Mouse (Mus musculus): ENCODE data around the gene Bik. TPM values are rescaled to one million over a fixed set of nuclear protein-coding genes. Genes with fewer than 3 reads are reported as not detected.
A peak's percentile ranks its signal among the peaks of the same experiment; 100 is the strongest.

Bik gene
- polyA plus RNA-seq, 2 experiments, result 1.3 to 2.0 TPM

DNA sequence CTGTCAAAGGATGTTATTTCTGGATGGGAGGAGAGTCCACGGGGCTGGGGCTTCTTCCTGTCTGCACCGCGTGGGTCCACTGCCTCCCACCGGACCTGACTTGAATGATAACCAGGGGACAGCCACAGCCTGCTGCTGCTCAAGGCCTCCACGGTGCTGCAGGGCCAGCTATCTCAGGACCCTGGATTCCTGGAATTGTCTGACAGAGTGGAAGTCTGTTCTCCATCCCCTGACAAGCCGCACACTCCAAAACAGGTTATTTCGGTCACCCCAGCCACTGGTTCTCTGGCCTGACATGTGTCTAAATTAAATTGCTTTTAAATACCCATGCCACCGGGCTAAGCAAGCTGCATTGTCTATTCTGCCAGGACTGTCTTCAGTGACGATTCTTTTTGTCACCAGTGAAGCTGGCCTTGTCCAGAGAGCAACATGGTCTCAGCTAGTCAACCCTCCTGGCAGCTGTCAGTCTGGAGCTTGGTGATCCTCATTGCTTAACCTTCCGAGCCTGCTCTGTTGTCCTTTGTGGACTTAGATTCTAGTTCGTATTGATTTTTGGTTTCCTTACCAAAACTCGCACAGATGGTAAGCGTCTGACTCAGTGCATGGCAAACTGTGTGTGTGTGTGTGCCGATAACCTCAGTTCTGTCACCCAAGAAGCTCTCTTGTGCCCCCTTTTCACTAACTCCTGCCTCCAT, 2.9 kb upstream of the Bik start:
- Histone ChIP-seq H3K27ac (no peak overlapping the region), H3K4me2 (ENCODE audit: low read depth) (no peak overlapping the region), H3K9me3 (ENCODE audit: control insufficient read depth, low read length) (no peaks in the 10 kb centered on the region), H3K9ac (replicated peaks) (no peak overlapping the region), H3K4me1 (replicated peaks; ENCODE audit: control insufficient read depth in 2 of 2, insufficient read depth in 2 of 2, low read length in 1 of 2) (peaks cover 0 to 7% of the 10 kb centered on the region in 2 experiments; a peak in 2 of 4 replicates), H3K27me3 (ENCODE audit: control insufficient read depth, insufficient read depth, low read length) (peaks cover 46% of the 10 kb centered on the region), H3K36me3 (replicated peaks; ENCODE audit: control insufficient read depth, insufficient read depth, low read depth) (no peaks in the 10 kb centered on the region), H3K4me3 (ENCODE audit: insufficient read depth in 1 of 2, low read depth in 2 of 2, low read length in 2 of 2) (no peak overlapping the region)
- no peak for ATAC-seq (ENCODE audit: insufficient read depth)
- no peak for DNase-seq (ENCODE audit: low read depth in 3 of 3, low spot score in 3 of 3)
- 40% methylated on average over 14 of the region's 14 CpGs for WGBS (ENCODE audit: insufficient replicate concordance)
- no peak for TF ChIP-seq EP300 (IDR thresholded peaks at IDR 0.05; ENCODE audit: low read depth)
- TF ChIP-seq CTCF (IDR thresholded peaks at IDR 0.05; ENCODE audit: low read depth), result no peak

DNA sequence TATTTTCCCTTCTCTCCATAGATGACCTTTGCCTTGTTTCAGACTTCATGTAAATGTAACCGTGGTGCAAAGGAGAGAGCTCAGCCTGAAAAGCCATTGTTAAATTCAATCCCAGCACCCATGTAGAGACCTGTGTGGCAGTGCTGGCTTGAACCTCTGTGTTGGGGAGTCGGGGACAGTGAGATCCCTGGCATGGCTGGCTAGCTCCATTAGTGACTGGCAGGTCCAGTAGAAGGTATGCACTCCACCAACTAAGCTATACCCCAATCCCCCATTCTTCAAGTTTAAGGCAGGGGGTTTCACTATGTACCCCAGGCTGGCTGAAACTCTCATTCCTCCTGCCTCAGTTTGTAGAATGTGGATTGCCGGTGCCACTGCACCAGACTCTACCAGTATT, 2.3 kb upstream of the Bik start:
- TF ChIP-seq CTCF (IDR thresholded peaks at IDR 0.05; ENCODE audit: low read depth) (no peak), EP300 (IDR thresholded peaks at IDR 0.05; ENCODE audit: low read depth) (no peak)
- Histone ChIP-seq H3K36me3 (replicated peaks; ENCODE audit: control insufficient read depth, insufficient read depth, low read depth) (no peaks in the 10 kb centered on the region), H3K9ac (replicated peaks) (no peak overlapping the region), H3K27ac (no peak overlapping the region), H3K9me3 (ENCODE audit: control insufficient read depth, low read length) (no peaks in the 10 kb centered on the region), H3K27me3 (ENCODE audit: control insufficient read depth, insufficient read depth, low read length) (peaks cover 51% of the 10 kb centered on the region), H3K4me3 (ENCODE audit: insufficient read depth in 1 of 2, low read depth in 2 of 2, low read length in 2 of 2) (no peak overlapping the region), H3K4me2 (ENCODE audit: low read depth) (no peak overlapping the region), H3K4me1 (replicated peaks; ENCODE audit: control insufficient read depth in 2 of 2, insufficient read depth in 2 of 2, low read length in 1 of 2) (peaks cover 0 to 7% of the 10 kb centered on the region in 2 experiments; a peak in 2 of 4 replicates)
- 61% methylated on average over 3 of the region's 3 CpGs for WGBS (ENCODE audit: insufficient replicate concordance)
- no peak for DNase-seq (ENCODE audit: low read depth in 3 of 3, low spot score in 3 of 3)
- no peak for ATAC-seq (ENCODE audit: insufficient read depth)

DNA sequence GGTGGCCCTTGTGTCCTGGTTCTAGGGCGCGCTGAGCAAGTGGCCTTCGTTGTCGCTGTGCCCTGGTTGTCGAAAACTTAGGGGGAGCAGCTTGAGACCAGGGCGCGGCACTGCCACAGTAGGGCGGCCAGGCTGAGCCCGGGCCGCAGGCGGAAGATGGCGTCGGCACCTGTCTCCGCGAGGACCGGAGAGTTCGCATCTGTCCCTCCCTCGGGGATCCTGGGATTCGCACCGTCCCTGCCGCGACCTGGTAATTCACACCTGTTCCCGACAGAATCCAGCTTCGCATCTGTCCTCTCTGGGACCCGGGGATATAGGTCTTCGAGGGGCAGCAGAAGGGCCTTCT, 403 bp downstream of the Bik start:
- peaks cover 0 to 7% of the 10 kb centered on the region in 2 experiments; a peak in 2 of 4 replicates for H3K4me1 ChIP-seq (replicated peaks; ENCODE audit: control insufficient read depth in 2 of 2, insufficient read depth in 2 of 2, low read length in 1 of 2)
- no peak overlapping the region for H3K27ac ChIP-seq
- ATAC-seq (ENCODE audit: insufficient read depth) (peak; percentile 26; the same call in 1 of the 2 replicates), DNase-seq (ENCODE audit: low read depth in 3 of 3, low spot score in 3 of 3) (no peak)
- no peak for TF ChIP-seq CTCF (IDR thresholded peaks at IDR 0.05; ENCODE audit: low read depth)
- no peak for TF ChIP-seq EP300 (IDR thresholded peaks at IDR 0.05; ENCODE audit: low read depth)
- peaks cover 62% of the 10 kb centered on the region for H3K27me3 ChIP-seq (ENCODE audit: control insufficient read depth, insufficient read depth, low read length)
- H3K36me3 ChIP-seq (replicated peaks; ENCODE audit: control insufficient read depth, insufficient read depth, low read depth), result no peaks in the 10 kb centered on the region
- H3K9me3 ChIP-seq (ENCODE audit: control insufficient read depth, low read length), result no peaks in the 10 kb centered on the region
- peak overlapping the region; percentile 77 for H3K4me2 ChIP-seq (ENCODE audit: low read depth)
- 5% methylated on average over 26 of the region's 26 CpGs for WGBS (ENCODE audit: insufficient replicate concordance)
- peak overlapping the region; percentile 37 to 59 for H3K4me3 ChIP-seq (ENCODE audit: insufficient read depth in 1 of 2, low read depth in 2 of 2, low read length in 2 of 2)
- H3K9ac ChIP-seq (replicated peaks), result peak overlapping the region; percentile 37

DNA sequence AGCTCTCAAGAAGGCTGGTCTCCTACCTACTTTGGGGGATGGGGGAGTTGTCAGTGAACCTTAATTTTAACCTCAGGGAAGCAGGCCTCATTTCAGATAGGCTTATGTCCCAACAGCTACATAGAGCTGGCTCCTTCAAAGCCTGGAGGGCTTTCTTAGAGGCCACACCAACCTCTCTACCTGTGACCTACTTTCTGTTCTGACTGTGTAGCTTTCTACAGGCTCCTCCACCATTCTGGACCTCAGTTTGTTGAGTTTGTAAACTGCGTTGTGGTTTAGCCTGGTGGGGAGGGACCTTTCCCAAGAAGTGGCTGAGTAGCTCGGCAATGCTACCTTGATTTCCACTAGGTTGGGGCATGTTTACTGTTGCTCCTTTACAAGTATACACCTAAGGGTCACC, 1.1 kb downstream of the Bik start:
- H3K9me3 ChIP-seq (ENCODE audit: control insufficient read depth, low read length), result no peaks in the 10 kb centered on the region
- 53% methylated on average over 2 of the region's 2 CpGs for WGBS (ENCODE audit: insufficient replicate concordance)
- H3K4me2 ChIP-seq (ENCODE audit: low read depth), result no peak overlapping the region
- peaks cover 0 to 7% of the 10 kb centered on the region in 2 experiments; a peak in 2 of 4 replicates for H3K4me1 ChIP-seq (replicated peaks; ENCODE audit: control insufficient read depth in 2 of 2, insufficient read depth in 2 of 2, low read length in 1 of 2)
- H3K4me3 ChIP-seq (ENCODE audit: insufficient read depth in 1 of 2, low read depth in 2 of 2, low read length in 2 of 2), result no peak overlapping the region
- H3K27me3 ChIP-seq (ENCODE audit: control insufficient read depth, insufficient read depth, low read length), result peaks cover 62% of the 10 kb centered on the region
- no peak for DNase-seq (ENCODE audit: low read depth in 3 of 3, low spot score in 3 of 3)
- no peaks in the 10 kb centered on the region for H3K36me3 ChIP-seq (replicated peaks; ENCODE audit: control insufficient read depth, insufficient read depth, low read depth)
- no peak overlapping the region for H3K9ac ChIP-seq (replicated peaks)
- no peak overlapping the region for H3K27ac ChIP-seq
- ATAC-seq (ENCODE audit: insufficient read depth), result no peak
- TF ChIP-seq CTCF (IDR thresholded peaks at IDR 0.05; ENCODE audit: low read depth) (no peak), EP300 (IDR thresholded peaks at IDR 0.05; ENCODE audit: low read depth) (no peak)

DNA sequence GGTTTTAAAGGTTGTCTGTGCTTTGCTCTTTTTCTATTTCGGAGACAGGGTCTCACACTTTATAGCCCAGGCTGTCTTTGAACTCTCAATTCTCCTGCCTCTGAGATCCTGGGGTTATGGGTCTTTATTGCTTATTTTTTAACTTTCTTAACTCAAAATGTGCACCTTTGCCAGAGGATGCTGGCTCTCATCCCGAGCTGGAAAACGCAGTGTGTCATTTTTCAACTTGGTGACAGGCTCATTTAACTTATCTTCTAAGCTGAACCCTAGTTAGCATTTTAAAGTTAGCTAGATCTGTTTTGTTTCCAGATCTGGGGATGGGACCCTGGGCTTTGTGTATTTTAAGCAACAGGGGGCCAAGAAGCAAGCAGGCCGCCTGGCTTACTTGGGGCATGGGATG, 2.2 kb downstream of the Bik start:
- Histone ChIP-seq H3K4me3 (ENCODE audit: insufficient read depth in 1 of 2, low read depth in 2 of 2, low read length in 2 of 2) (no peak overlapping the region), H3K4me2 (ENCODE audit: low read depth) (no peak overlapping the region), H3K36me3 (replicated peaks; ENCODE audit: control insufficient read depth, insufficient read depth, low read depth) (no peaks in the 10 kb centered on the region), H3K27me3 (ENCODE audit: control insufficient read depth, insufficient read depth, low read length) (peaks cover 62% of the 10 kb centered on the region), H3K9me3 (ENCODE audit: control insufficient read depth, low read length) (no peaks in the 10 kb centered on the region), H3K4me1 (replicated peaks; ENCODE audit: control insufficient read depth in 2 of 2, insufficient read depth in 2 of 2, low read length in 1 of 2) (peaks cover 0 to 6% of the 10 kb centered on the region in 2 experiments; a peak in 2 of 4 replicates), H3K27ac (no peak overlapping the region), H3K9ac (replicated peaks) (no peak overlapping the region)
- DNase-seq (ENCODE audit: low read depth in 3 of 3, low spot score in 3 of 3), result no peak
- no peak for TF ChIP-seq EP300 (IDR thresholded peaks at IDR 0.05; ENCODE audit: low read depth)
- TF ChIP-seq CTCF (IDR thresholded peaks at IDR 0.05; ENCODE audit: low read depth), result no peak
- no peak for ATAC-seq (ENCODE audit: insufficient read depth)
- WGBS (ENCODE audit: insufficient replicate concordance), result 50% methylated on average over 4 of the region's 4 CpGs
